Mouse (Mus musculus): Measurements from ENCODE around the gene Gpa33.

Gene Gpa33

GRCm38 (mm10) chr1:166130224-166130860 lies at the start of gene Gpa33:
Gene Gpa33 (plus strand): TSS chr1:166130238.
- DNase-seq (ENCODE audit: low spot score): no peak

- DNase-seq (ENCODE audit: low spot score): no peak
These were observed 41.4 kb upstream of the Gpa33 start for GRCm38 (mm10) chr1:166088446-166089170.

GRCm38 (mm10) chr1:166089337-166089736 lies 40.7 kb upstream of the Gpa33 start:
- no peak for DNase-seq (ENCODE audit: low spot score)

GRCm38 (mm10) chr1:166089739-166090138 lies 40.3 kb upstream of the Gpa33 start:
- DNase-seq (ENCODE audit: low spot score): peak; percentile 23

GRCm38 (mm10) chr1:166090306-166090705 lies 39.7 kb upstream of the Gpa33 start:
- no peak for DNase-seq (ENCODE audit: low spot score)

GRCm38 (mm10) chr1:166094462-166094861 lies 35.6 kb upstream of the Gpa33 start:
- DNase-seq (ENCODE audit: low spot score): no peak

GRCm38 (mm10) chr1:166098120-166098519 lies 31.9 kb upstream of the Gpa33 start:
- no peak for DNase-seq (ENCODE audit: low spot score)

- DNase-seq (ENCODE audit: low spot score): peak; percentile 79
These were observed 27.0 kb upstream of the Gpa33 start for GRCm38 (mm10) chr1:166102920-166103608.

- no peak for DNase-seq (ENCODE audit: low spot score)
These were observed 25.2 kb upstream of the Gpa33 start for GRCm38 (mm10) chr1:166104858-166105257.

GRCm38 (mm10) chr1:166105464-166105863 lies 24.6 kb upstream of the Gpa33 start:
- DNase-seq (ENCODE audit: low spot score): no peak

- no peak for DNase-seq (ENCODE audit: low spot score)
These were observed 15.1 kb upstream of the Gpa33 start for GRCm38 (mm10) chr1:166114986-166115385.

GRCm38 (mm10) chr1:166115719-166116118 lies 14.3 kb upstream of the Gpa33 start:
- DNase-seq (ENCODE audit: low spot score): no peak

GRCm38 (mm10) chr1:166117866-166118639 lies 12.0 kb upstream of the Gpa33 start:
- DNase-seq (ENCODE audit: low spot score): peak; percentile 26

- DNase-seq (ENCODE audit: low spot score): no peak
These were observed 7.9 kb upstream of the Gpa33 start for GRCm38 (mm10) chr1:166122114-166122513.

- no peak for DNase-seq (ENCODE audit: low spot score)
These were observed 7.0 kb upstream of the Gpa33 start for GRCm38 (mm10) chr1:166123045-166123444.

GRCm38 (mm10) chr1:166123751-166124150 lies 6.3 kb upstream of the Gpa33 start:
- no peak for DNase-seq (ENCODE audit: low spot score)

GRCm38 (mm10) chr1:166124932-166125593 lies 5.0 kb upstream of the Gpa33 start:
- no peak for DNase-seq (ENCODE audit: low spot score)

- DNase-seq (ENCODE audit: low spot score): no peak
These were observed 3.7 kb upstream of the Gpa33 start for GRCm38 (mm10) chr1:166126290-166126689.

GRCm38 (mm10) chr1:166126795-166127194 lies 3.2 kb upstream of the Gpa33 start:
- no peak for DNase-seq (ENCODE audit: low spot score)

GRCm38 (mm10) chr1:166127719-166128118 lies 2.3 kb upstream of the Gpa33 start, which contains the start of gene Dusp27:
Gene Dusp27 (minus strand): TSS chr1:166127922.
- DNase-seq (ENCODE audit: low spot score): peak; percentile 69

- no peak for DNase-seq (ENCODE audit: low spot score)
These were observed 1.5 kb upstream of the Gpa33 start for GRCm38 (mm10) chr1:166128551-166128950.

- no peak for DNase-seq (ENCODE audit: low spot score)
These were observed 2.3 kb downstream of the Gpa33 start for GRCm38 (mm10) chr1:166132367-166132766.

Data from embryo, embryonic 10.5 days (tissue).